In genomic region chr6:54963599-54963998, GRCm38 (mm10) we compare ENCODE assay signal across 16 mouse cellular contexts.
"Had no signal": no experiment of that assay in that cellular context is flagged by ENCODE, and none has a peak within 500 bp of the region (broad histone marks: within the 10 kb centered on the region; RNA-seq: fewer than 3 reads in every experiment).

No protein-coding gene starts in this region.

- H3K27ac ChIP-seq: lung, embryonic 15.5 days; macrophage; midbrain, embryonic 13.5 days; midbrain, embryonic 15.5 days; neural tube, embryonic 12.5 days; stomach, embryonic 15.5 days; stomach, postnatal 0 days had no signal

- H3K4me3 ChIP-seq: lung, embryonic 15.5 days; midbrain, embryonic 13.5 days; midbrain, embryonic 15.5 days; neural tube, embryonic 12.5 days; stomach, embryonic 15.5 days had no signal

- H3K9me3 ChIP-seq: lung, embryonic 15.5 days; midbrain, embryonic 13.5 days; midbrain, embryonic 15.5 days; neural tube, embryonic 12.5 days; stomach, embryonic 15.5 days had no signal

- H3K4me1 ChIP-seq: lung, embryonic 15.5 days; midbrain, embryonic 13.5 days; midbrain, embryonic 15.5 days; neural tube, embryonic 12.5 days; stomach, embryonic 15.5 days had no signal

- H3K9ac ChIP-seq: liver, postnatal 0 days; lung, embryonic 15.5 days; midbrain, embryonic 13.5 days; midbrain, embryonic 15.5 days; neural tube, embryonic 12.5 days; stomach, embryonic 15.5 days had no signal

- DNase-seq: liver, postnatal 0 days; lung, adult 2 months; lung, postnatal 14 days; lung, postnatal 36 days; right cerebral cortex, postnatal 14 days; thymus, adult 2 months; thymus, postnatal 25 days; thymus, postnatal 4 days had no signal

- H3K36me3 ChIP-seq: lung, embryonic 15.5 days; midbrain, embryonic 13.5 days; midbrain, embryonic 15.5 days; neural tube, embryonic 12.5 days; stomach, embryonic 15.5 days had no signal

- ATAC-seq: liver, postnatal 0 days; lung, postnatal 0 days; midbrain, embryonic 13.5 days; midbrain, embryonic 15.5 days had no signal

- H3K27me3 ChIP-seq: lung, embryonic 15.5 days; midbrain, embryonic 13.5 days; midbrain, embryonic 15.5 days; neural tube, embryonic 12.5 days; stomach, embryonic 15.5 days had no signal
